Mouse (Mus musculus): ENCODE results near the gene Bag6.

The Bag6 gene

GRCm38 (mm10) chr17:35168541-35169207 is 33.7 kb downstream of the Bag6 start:
- peak; percentile 45 for DNase-seq

GRCm38 (mm10) chr17:35172445-35173234 is 37.7 kb downstream of the Bag6 start:
- no peak for DNase-seq

- no peak for DNase-seq
These were observed 38.4 kb downstream of the Bag6 start for GRCm38 (mm10) chr17:35173329-35173728.

- DNase-seq = no peak
These were observed 39.4 kb downstream of the Bag6 start for GRCm38 (mm10) chr17:35174201-35174977.

- DNase-seq = no peak
These were observed 40.4 kb downstream of the Bag6 start for GRCm38 (mm10) chr17:35175382-35175781.

GRCm38 (mm10) chr17:35175968-35176367 is 41.0 kb downstream of the Bag6 start, which contains the start of gene Aif1:
Gene Aif1 (minus strand): TSS chr17:35176068.
- no peak for DNase-seq

GRCm38 (mm10) chr17:35178528-35178927 is 43.5 kb downstream of the Bag6 start:
- DNase-seq = peak; percentile 28

GRCm38 (mm10) chr17:35180093-35180492 is 45.1 kb downstream of the Bag6 start:
- DNase-seq = no peak

GRCm38 (mm10) chr17:35185639-35186611 is 50.9 kb downstream of the Bag6 start:
- no peak for DNase-seq

GRCm38 (mm10) chr17:35186681-35187080 is 51.7 kb downstream of the Bag6 start:
- DNase-seq = no peak

- DNase-seq = no peak
These were observed 52.4 kb downstream of the Bag6 start for GRCm38 (mm10) chr17:35187345-35187744.

GRCm38 (mm10) chr17:35187959-35188610 is 53.1 kb downstream of the Bag6 start, which contains the start of gene Lst1:
Gene Lst1 (minus strand): TSS chr17:35188439.
- DNase-seq = no peak

GRCm38 (mm10) chr17:35189186-35189585 is 54.2 kb downstream of the Bag6 start:
- DNase-seq = no peak

- DNase-seq = no peak
These were observed 55.1 kb downstream of the Bag6 start for GRCm38 (mm10) chr17:35190096-35190495.

GRCm38 (mm10) chr17:35191723-35192122 is 56.7 kb downstream of the Bag6 start:
- DNase-seq = no peak

- no peak for DNase-seq
These were observed 57.9 kb downstream of the Bag6 start for GRCm38 (mm10) chr17:35192924-35193323.

GRCm38 (mm10) chr17:35193881-35194843 is 59.2 kb downstream of the Bag6 start, which contains the start of gene Ltb:
Gene Ltb (plus strand): TSS chr17:35194439.
- DNase-seq = no peak

- DNase-seq = no peak
These were observed 60.1 kb downstream of the Bag6 start for GRCm38 (mm10) chr17:35194844-35195630.

- peak; percentile 45 for DNase-seq
These were observed 60.8 kb downstream of the Bag6 start for GRCm38 (mm10) chr17:35195631-35196320.
